Comparison of ENCODE assay signal across 10 mouse cellular contexts in the genomic region with DNA sequence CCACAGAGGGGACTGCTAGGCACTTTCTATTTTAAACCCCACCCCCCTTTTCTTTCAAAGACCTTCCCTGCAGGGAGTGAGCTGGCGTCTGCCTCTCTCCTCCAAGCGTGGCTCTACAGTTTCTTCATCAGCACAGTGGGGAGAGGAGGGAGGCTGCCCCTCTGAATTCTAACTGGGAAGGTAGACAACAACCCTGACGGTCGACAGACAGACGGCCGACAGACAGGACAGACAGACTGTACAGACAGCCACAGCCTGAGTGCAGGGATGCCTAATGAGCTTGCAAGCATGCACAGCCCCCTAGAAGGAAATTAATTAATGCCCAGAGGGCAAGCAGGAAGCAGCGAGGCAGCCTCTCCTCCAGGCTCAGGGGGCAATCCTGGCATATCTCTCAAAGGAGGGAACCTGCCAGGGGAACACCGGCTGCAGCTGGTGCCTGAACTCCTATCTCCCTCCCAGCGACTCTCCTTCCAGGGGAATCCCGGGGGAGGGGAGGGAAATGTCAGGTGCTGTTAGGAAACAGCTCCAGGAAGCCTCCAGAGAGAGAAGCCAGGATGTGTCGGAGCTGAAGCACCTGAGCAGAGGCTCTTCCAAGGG. TPM values are rescaled to one million over a fixed set of nuclear protein-coding genes. Genes with fewer than 3 reads are reported as not detected.
A peak's percentile ranks its signal among the peaks of the same experiment; 100 is the strongest.
DNase-seq lines count a peak whose midpoint lies in the region; ATAC-seq and TF ChIP-seq lines count a peak whose summit lies in the region.
"Had no signal": no experiment of that assay in that cellular context is flagged by ENCODE, and none has a peak within 500 bp of the region (broad histone marks: within the 10 kb centered on the region; RNA-seq: fewer than 3 reads in every experiment).

No protein-coding gene starts in this region.

- TF ChIP-seq POLR2A in ES-Bruce4 (IDR thresholded peaks at IDR 0.05; ENCODE audit: insufficient read depth, low read length), result no peak

- H3K4me3 ChIP-seq in gastrocnemius, adult 2 months, result no peak overlapping the region
- peak overlapping the region; percentile 11 for H3K4me3 ChIP-seq in ES-Bruce4 (ENCODE audit: low read depth, low read length)
- H3K4me3 ChIP-seq in forebrain, embryonic 16.5 days (replicated peaks; ENCODE audit: low read length), result peak overlapping the region; percentile 21
- H3K4me3 ChIP-seq in liver, embryonic 14.5 days (ENCODE audit: insufficient read depth in 1 of 2, low read depth in 2 of 2, low read length in 2 of 2), result no peak overlapping the region

- H3K9me3 ChIP-seq in ES-Bruce4 (replicated peaks; ENCODE audit: control insufficient read depth, insufficient read depth, low read length, poor library complexity, severe bottlenecking), result no peaks in the 10 kb centered on the region
- H3K9me3 ChIP-seq in forebrain, embryonic 16.5 days (ENCODE audit: control insufficient read depth, low read length), result no peaks in the 10 kb centered on the region
- no peaks in the 10 kb centered on the region for H3K9me3 ChIP-seq in liver, embryonic 14.5 days (ENCODE audit: control insufficient read depth, low read length)

- H3K4me1 ChIP-seq in ES-Bruce4 (ENCODE audit: control insufficient read depth, insufficient read depth, low read length), result peaks cover 11% of the 10 kb centered on the region
- peaks cover 31% of the 10 kb centered on the region for H3K4me1 ChIP-seq in forebrain, embryonic 16.5 days (replicated peaks; ENCODE audit: control insufficient read depth, insufficient read depth, low read length)
- peaks cover 4 to 18% of the 10 kb centered on the region in 2 experiments for H3K4me1 ChIP-seq in liver, embryonic 14.5 days (replicated peaks; ENCODE audit: control insufficient read depth in 2 of 2, insufficient read depth in 2 of 2, low read length in 1 of 2)

- H3K27me3 ChIP-seq in ES-Bruce4 (ENCODE audit: control insufficient read depth, insufficient read depth, low read length, poor library complexity, severe bottlenecking), result no peaks in the 10 kb centered on the region
- H3K27me3 ChIP-seq in forebrain, embryonic 16.5 days (replicated peaks; ENCODE audit: control insufficient read depth, insufficient read depth, low read length), result no peaks in the 10 kb centered on the region
- no peaks in the 10 kb centered on the region for H3K27me3 ChIP-seq in liver, embryonic 14.5 days (ENCODE audit: control insufficient read depth, insufficient read depth, low read length)

- H3K36me3 ChIP-seq in ES-Bruce4 (ENCODE audit: control insufficient read depth, insufficient read depth, low read length, poor library complexity, severe bottlenecking), result no peaks in the 10 kb centered on the region
- H3K36me3 ChIP-seq in forebrain, embryonic 16.5 days (ENCODE audit: control insufficient read depth, insufficient read depth), result no peaks in the 10 kb centered on the region
- H3K36me3 ChIP-seq in liver, embryonic 14.5 days (replicated peaks; ENCODE audit: control insufficient read depth, insufficient read depth, low read depth), result no peaks in the 10 kb centered on the region

- WGBS in forebrain, embryonic 16.5 days, result under 1% methylated on average over 11 of the region's 11 CpGs
- 16% methylated on average over 11 of the region's 11 CpGs for WGBS in liver, embryonic 14.5 days (ENCODE audit: insufficient replicate concordance)

- H3K27ac ChIP-seq in gastrocnemius, adult 2 months, result peak overlapping the region; percentile 73; the same call in 1 of the 2 replicates
- H3K27ac ChIP-seq in ES-Bruce4 (ENCODE audit: insufficient read depth, low read length), result 0 out of 2 replicates have a peak overlapping the region, but pooled peaks have one; percentile 5
- H3K27ac ChIP-seq in forebrain, embryonic 16.5 days (ENCODE audit: low read length), result peak overlapping the region; percentile 51
- H3K27ac ChIP-seq in liver, embryonic 14.5 days, result no peak overlapping the region

- TF ChIP-seq CTCF in gastrocnemius, adult 2 months (IDR thresholded peaks at IDR 0.05), result no peak
- no peak for TF ChIP-seq CTCF in ES-Bruce4 (IDR thresholded peaks at IDR 0.05; ENCODE audit: low read depth, low read length)
- no peak for TF ChIP-seq CTCF in liver, embryonic 14.5 days (IDR thresholded peaks at IDR 0.05; ENCODE audit: low read depth)

- no peak overlapping the region for H3K9ac ChIP-seq in ES-Bruce4 (ENCODE audit: low read depth, poor library complexity, severe bottlenecking)
- H3K9ac ChIP-seq in forebrain, embryonic 16.5 days (replicated peaks; ENCODE audit: low read depth, low read length), result peak overlapping the region; percentile 50
- H3K9ac ChIP-seq in liver, embryonic 14.5 days (replicated peaks), result no peak overlapping the region

- H3K4me2 ChIP-seq in forebrain, embryonic 16.5 days (ENCODE audit: low read length), result peak overlapping the region; percentile 50
- H3K4me2 ChIP-seq in liver, embryonic 14.5 days (ENCODE audit: low read depth), result peak overlapping the region; percentile 3; the same call in 1 of the 2 replicates

- intact Hi-C loops in gastrocnemius, adult 2 months (cut with DNase I), result no loop called here

- peak; percentile 68 for ATAC-seq in forebrain, embryonic 16.5 days
- no peak for ATAC-seq in liver, embryonic 14.5 days (ENCODE audit: insufficient read depth)

- DNase-seq in gastrocnemius, adult 2 months, result no peak
- DNase-seq in gastrocnemius, postnatal 10 days, result no peak
- no peak for DNase-seq in liver, embryonic 14.5 days (ENCODE audit: low read depth in 3 of 3, low spot score in 3 of 3)
- DNase-seq in gastrocnemius, postnatal 4 days (ENCODE audit: low spot score in 2 of 2), result no peak
- no peak for DNase-seq in urinary bladder, postnatal 25 days (ENCODE audit: low spot score)
- no peak for DNase-seq in spleen, adult 18-20 months
- DNase-seq: adrenal gland, adult 8-10 months; thymus, adult 2 months had no signal

- no peak for TF ChIP-seq EP300 in ES-Bruce4 (IDR thresholded peaks at IDR 0.05; ENCODE audit: insufficient read depth, low read depth, low read length)
- TF ChIP-seq EP300 in liver, embryonic 14.5 days (IDR thresholded peaks at IDR 0.05; ENCODE audit: low read depth), result no peak

RNA-seq across cellular contexts. Expression of a gene that starts 18.0 kb away (rescaled TPM):
- total RNA-seq in gastrocnemius, adult 2 months (2021), result 1 to 10 TPM; 3.2 to 5.6 TPM
- total RNA-seq in gastrocnemius, postnatal 10 days (2021), result 10 to 100 TPM; 14.5 to 19.1 TPM
- 4.6 and 6.4 TPM in 2 replicates for polyA plus RNA-seq in ES-Bruce4 (2011; ENCODE audit: insufficient read depth, insufficient read length, low read depth, missing spikeins)
- 9.7 and 10.6 TPM in 2 replicates for polyA plus RNA-seq in forebrain, embryonic 16.5 days (2015; fragmentation: Nextera tagmentation; extraction: Ambion mirVana)
- 0.93 and 1.1 TPM in 2 replicates for polyA plus RNA-seq in liver, embryonic 14.5 days (2012; rRNA removed)
- 0.99 and 1.3 TPM in 2 replicates for polyA plus RNA-seq in liver, embryonic 14.5 days (2014; fragmentation: Nextera tagmentation; extraction: Ambion mirVana)
- total RNA-seq in gastrocnemius, postnatal 4 days (2021), result 10 to 100 TPM; 29.1 to 31.3 TPM

RNA-seq across cellular contexts. Expression of a gene that starts 18.1 kb away (rescaled TPM):
- 1 to 10 TPM; 2.9 to 3.5 TPM for total RNA-seq in gastrocnemius, adult 2 months (2021)
- total RNA-seq in gastrocnemius, postnatal 10 days (2021), result 10 to 100 TPM; 12.6 to 12.8 TPM
- polyA plus RNA-seq in ES-Bruce4 (2011; ENCODE audit: insufficient read depth, insufficient read length, low read depth, missing spikeins), result 12.6 and 19.3 TPM in 2 replicates
- polyA plus RNA-seq in forebrain, embryonic 16.5 days (2015; fragmentation: Nextera tagmentation; extraction: Ambion mirVana), result 28.5 and 29.2 TPM in 2 replicates
- 8.1 and 8.9 TPM in 2 replicates for polyA plus RNA-seq in liver, embryonic 14.5 days (2012; rRNA removed)
- polyA plus RNA-seq in liver, embryonic 14.5 days (2014; fragmentation: Nextera tagmentation; extraction: Ambion mirVana), result 8.8 and 8.9 TPM in 2 replicates
- 10 to 100 TPM; 24.2 to 26.0 TPM for total RNA-seq in gastrocnemius, postnatal 4 days (2021)

RNA-seq across cellular contexts. Expression of a gene that starts 56.0 kb away (rescaled TPM):
- 1 to 10 TPM in 1 of 2 experiments, under 1 TPM in 1; 0.89 to 1.1 TPM for total RNA-seq in gastrocnemius, adult 2 months (2021)
- 1 to 10 TPM; 2.0 TPM for total RNA-seq in gastrocnemius, postnatal 10 days (2021)
- 1.5 and 1.9 TPM in 2 replicates for polyA plus RNA-seq in ES-Bruce4 (2011; ENCODE audit: insufficient read depth, insufficient read length, low read depth, missing spikeins)
- 19.1 and 27.2 TPM in 2 replicates for polyA plus RNA-seq in forebrain, embryonic 16.5 days (2015; fragmentation: Nextera tagmentation; extraction: Ambion mirVana)
- 3.5 and 4.2 TPM in 2 replicates for polyA plus RNA-seq in liver, embryonic 14.5 days (2012; rRNA removed)
- 4.6 and 4.8 TPM in 2 replicates for polyA plus RNA-seq in liver, embryonic 14.5 days (2014; fragmentation: Nextera tagmentation; extraction: Ambion mirVana)
- total RNA-seq in gastrocnemius, postnatal 4 days (2021), result 1 to 10 TPM; 3.6 to 4.7 TPM

Comparison
In these comparisons a context has a peak if more than half of its experiments do, and no peak if none do; other contexts are left out.
1. H3K4me3 ChIP-seq: peak in ES-Bruce4 (single experiment) and forebrain, embryonic 16.5 days (single experiment); none in gastrocnemius, adult 2 months (single experiment) and liver, embryonic 14.5 days (0 of 2).